Mouse (Mus musculus) thymus, adult 2 months (tissue): ENCODE measurements around the gene Elovl6.

Source experiments
- CTCF ChIP-seq: fragments of 200-500 bp; IDR thresholded peaks from 2 replicates; pipeline ENCODE4 v1.5.1; 2012; ENCODE audit warnings: mild to moderate bottlenecking, control low read depth, low read length, moderate library complexity, borderline replicate concordance; ENCODE audit not compliant: control insufficient read depth, poor library complexity, insufficient read depth; ENCODE audit errors: extremely low read depth
- POLR2A ChIP-seq: fragments of 200-500 bp; IDR thresholded peaks from 2 replicates; pipeline ENCODE4 v1.6.1; 2012; ENCODE audit warnings: mild to moderate bottlenecking, low read length, control low read depth, moderate library complexity; ENCODE audit not compliant: control insufficient read depth, poor library complexity, insufficient read depth; ENCODE audit errors: extremely low read depth

DNA sequence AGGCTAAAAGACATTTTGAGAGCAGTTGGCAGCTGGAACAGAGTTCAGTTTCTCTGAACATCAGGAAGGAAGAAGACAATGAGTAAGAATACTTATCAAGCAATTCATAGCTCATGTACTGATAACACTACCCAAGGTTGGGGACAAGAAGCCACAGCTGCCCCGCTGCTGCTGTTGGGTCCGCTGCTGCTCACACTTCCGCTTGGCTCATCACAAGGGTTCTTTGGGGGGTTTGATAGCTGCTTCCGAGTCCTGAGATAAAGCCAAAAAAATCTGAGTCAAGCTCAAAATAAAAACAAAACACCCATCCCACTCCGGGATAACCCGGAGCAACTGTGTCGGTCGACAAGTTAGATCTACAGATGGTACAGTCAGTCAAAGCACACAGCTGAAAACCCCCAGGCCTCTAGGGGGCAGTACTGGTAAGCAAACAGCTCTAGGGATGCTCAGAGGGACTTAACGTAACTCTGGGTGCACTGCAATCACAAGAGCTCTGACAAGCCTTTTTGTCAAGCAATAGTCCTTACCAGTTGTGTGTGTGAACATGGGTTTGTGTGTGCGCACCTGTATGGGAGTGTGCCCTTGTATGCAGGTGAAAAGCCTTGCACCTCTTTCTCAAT is 151.0 kb downstream of the Elovl6 start:
- TF ChIP-seq CTCF, result no peak
- TF ChIP-seq POLR2A, result no peak
